Mouse (Mus musculus): Measurements from ENCODE around the gene Galnt2. TPM values are rescaled to one million over a fixed set of nuclear protein-coding genes. Genes with fewer than 3 reads are reported as not detected.

The Galnt2 gene
- polyA plus RNA-seq, 1 experiment from 2014 or later, result 63.7 TPM

- H3K4me1 ChIP-seq (replicated peaks), result no peaks in the 10 kb centered on the region
- 20% methylated on average over 8 of the region's 8 CpGs for WGBS
- H3K4me2 ChIP-seq, result no peak overlapping the region
- ATAC-seq (ENCODE audit: low FRiP score, low read depth), result no peak
- no peaks in the 10 kb centered on the region for H3K27me3 ChIP-seq
- no peak overlapping the region for H3K27ac ChIP-seq (replicated peaks)
- no peak overlapping the region for H3K4me3 ChIP-seq
- no peak overlapping the region for H3K9ac ChIP-seq
- no peaks in the 10 kb centered on the region for H3K9me3 ChIP-seq
- 0 out of 2 replicates have a peak, but pooled peaks cover 5% of the 10 kb centered on the region for H3K36me3 ChIP-seq
Observed at GRCm38 (mm10) chr8:124368213-124368612, 137.0 kb downstream of the Galnt2 start.

DNA sequence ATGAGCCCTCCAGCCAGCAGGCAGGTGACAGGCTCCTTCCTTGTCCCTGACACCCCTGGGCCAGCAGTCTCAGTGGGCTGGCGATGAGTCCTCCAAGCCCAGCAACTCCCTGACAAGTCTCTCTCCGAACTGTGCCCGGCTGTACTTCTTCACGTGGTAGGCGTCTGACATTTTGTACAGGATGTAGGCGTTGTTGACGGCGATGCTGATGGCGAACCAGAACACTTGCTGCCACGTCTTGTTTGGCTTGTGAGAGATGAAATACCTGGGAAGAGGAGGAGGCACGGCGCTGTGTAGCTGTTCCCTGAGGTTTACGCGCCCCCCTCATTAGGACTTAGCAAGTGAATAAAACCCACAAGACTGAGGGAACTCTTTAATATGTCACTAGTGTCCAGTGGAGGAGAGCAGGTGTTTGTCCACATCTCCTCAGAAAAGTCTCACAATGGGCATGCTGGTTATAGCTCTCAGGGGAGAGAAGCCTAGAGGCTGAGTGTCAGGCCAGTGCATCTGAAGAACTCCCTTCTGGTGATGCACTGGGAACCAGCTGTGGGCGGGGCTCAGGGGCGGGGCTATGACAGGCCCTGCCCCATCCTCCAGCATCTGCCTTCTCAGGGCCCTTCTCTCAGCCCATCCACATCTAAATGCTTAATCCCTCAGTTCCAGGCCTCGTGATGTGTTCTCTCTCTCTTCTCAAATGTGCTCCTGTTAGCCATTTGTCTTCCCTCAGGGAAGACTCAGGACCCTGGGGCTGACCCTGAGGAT, 139.4 kb downstream of the Galnt2 start:
- Histone ChIP-seq H3K9ac (no peak overlapping the region), H3K4me3 (no peak overlapping the region), H3K4me2 (no peak overlapping the region), H3K27ac (replicated peaks) (no peak overlapping the region), H3K4me1 (replicated peaks) (no peaks in the 10 kb centered on the region), H3K36me3 (0 out of 2 replicates have a peak, but pooled peaks cover 5% of the 10 kb centered on the region), H3K9me3 (no peaks in the 10 kb centered on the region), H3K27me3 (no peaks in the 10 kb centered on the region)
- 80% methylated on average over 17 of the region's 17 CpGs for WGBS
- ATAC-seq (ENCODE audit: low FRiP score, low read depth), result no peak

- H3K4me3 ChIP-seq, result no peak overlapping the region
- no peaks in the 10 kb centered on the region; the same call in 1 of the 2 replicates for H3K4me1 ChIP-seq (replicated peaks)
- no peak overlapping the region for H3K9ac ChIP-seq
- no peaks in the 10 kb centered on the region for H3K27me3 ChIP-seq
- ATAC-seq (ENCODE audit: low FRiP score, low read depth), result no peak
- 95% methylated on average over 23 of the region's 23 CpGs for WGBS
- no peak overlapping the region for H3K27ac ChIP-seq (replicated peaks)
- no peaks in the 10 kb centered on the region for H3K9me3 ChIP-seq
- no peak overlapping the region for H3K4me2 ChIP-seq
- 0 out of 2 replicates have a peak, but pooled peaks cover 5% of the 10 kb centered on the region for H3K36me3 ChIP-seq
Observed at GRCm38 (mm10) chr8:124371410-124372123, 140.4 kb downstream of the Galnt2 start.

GRCm38 (mm10) chr8:124373753-124374152, 142.6 kb downstream of the Galnt2 start:
- no peak for ATAC-seq (ENCODE audit: low FRiP score, low read depth)
- Histone ChIP-seq H3K4me2 (no peak overlapping the region), H3K36me3 (peaks cover 16% of the 10 kb centered on the region; the same call in 1 of the 2 replicates), H3K4me3 (no peak overlapping the region), H3K9me3 (no peaks in the 10 kb centered on the region), H3K27me3 (no peaks in the 10 kb centered on the region), H3K9ac (no peak overlapping the region), H3K4me1 (replicated peaks) (no peaks in the 10 kb centered on the region; the same call in 1 of the 2 replicates), H3K27ac (replicated peaks) (no peak overlapping the region)
- WGBS, result 86% methylated on average over 5 of the region's 5 CpGs

DNA sequence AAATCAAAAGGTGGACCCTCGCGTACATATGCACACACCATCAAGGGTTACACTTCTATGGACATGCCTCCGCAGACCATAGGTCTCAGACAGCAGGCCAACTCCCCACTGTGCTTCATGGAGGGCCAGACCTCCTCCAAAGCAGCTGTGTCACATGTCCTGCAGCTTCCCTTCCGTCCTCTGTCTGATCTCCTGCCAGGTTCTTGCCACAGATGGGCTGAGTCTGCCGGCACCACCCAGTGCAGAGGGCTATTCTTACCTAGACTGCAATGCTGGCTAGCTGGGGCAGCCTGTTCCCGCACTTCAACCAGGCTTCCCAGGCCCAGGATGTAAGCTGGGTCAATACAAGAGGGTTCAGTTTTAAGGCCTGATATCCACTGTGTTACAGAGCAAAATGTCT, 144.0 kb downstream of the Galnt2 start:
- peaks cover 15% of the 10 kb centered on the region; the same call in 1 of the 2 replicates for H3K36me3 ChIP-seq
- H3K27ac ChIP-seq (replicated peaks), result no peak overlapping the region
- no peak overlapping the region for H3K9ac ChIP-seq
- no peak; the same call in 1 of the 2 replicates for ATAC-seq (ENCODE audit: low FRiP score, low read depth)
- WGBS, result 80% methylated on average over 6 of the region's 6 CpGs
- no peaks in the 10 kb centered on the region; the same call in 1 of the 2 replicates for H3K4me1 ChIP-seq (replicated peaks)
- no peak overlapping the region for H3K4me3 ChIP-seq
- H3K9me3 ChIP-seq, result no peaks in the 10 kb centered on the region
- no peak overlapping the region for H3K4me2 ChIP-seq
- no peaks in the 10 kb centered on the region for H3K27me3 ChIP-seq

DNA sequence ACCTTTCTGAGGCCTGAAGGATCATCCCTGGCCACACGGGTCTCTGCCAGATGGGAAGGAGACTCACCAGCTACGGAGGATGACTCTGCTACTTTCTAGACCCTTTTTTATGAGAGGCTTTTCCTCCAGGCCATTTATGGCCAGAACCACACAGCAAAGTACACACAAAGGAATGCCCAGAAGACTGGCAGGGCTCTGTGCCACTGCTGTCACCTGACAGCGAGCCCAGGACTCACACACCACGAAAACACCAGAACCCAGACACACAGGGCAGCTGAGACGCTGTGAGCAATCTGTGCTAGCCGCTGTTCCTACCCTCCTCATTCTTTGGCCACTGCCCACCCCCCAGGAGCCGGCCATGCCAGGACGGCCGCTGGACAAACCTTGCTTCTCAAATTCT, 144.5 kb downstream of the Galnt2 start:
- no peak overlapping the region for H3K9ac ChIP-seq
- H3K4me2 ChIP-seq, result no peak overlapping the region
- no peaks in the 10 kb centered on the region; the same call in 1 of the 2 replicates for H3K4me1 ChIP-seq (replicated peaks)
- H3K4me3 ChIP-seq, result no peak overlapping the region
- H3K27ac ChIP-seq (replicated peaks), result no peak overlapping the region
- H3K36me3 ChIP-seq, result peaks cover 16% of the 10 kb centered on the region; the same call in 1 of the 2 replicates
- no peaks in the 10 kb centered on the region for H3K27me3 ChIP-seq
- no peak for ATAC-seq (ENCODE audit: low FRiP score, low read depth)
- no peaks in the 10 kb centered on the region for H3K9me3 ChIP-seq
- 89% methylated on average over 9 of the region's 9 CpGs for WGBS

DNA sequence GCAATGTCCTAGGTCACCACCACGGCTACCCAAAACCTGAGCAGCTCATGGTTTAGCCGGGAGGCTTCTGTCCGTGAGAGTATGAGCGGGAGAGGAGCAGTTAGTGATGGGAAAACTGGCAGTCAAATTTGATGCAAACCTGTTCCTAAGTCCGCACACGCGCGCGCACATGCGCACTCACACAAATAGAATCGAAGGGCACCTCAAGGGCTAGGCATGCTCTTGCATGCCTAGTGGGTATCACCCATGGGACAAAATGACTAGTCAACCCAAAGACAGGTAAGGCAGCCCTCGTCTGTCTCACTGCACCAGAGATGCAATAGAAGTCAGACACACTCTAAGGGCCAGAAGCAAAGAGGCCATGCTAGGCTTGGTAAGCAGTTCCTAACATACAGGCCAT, 145.2 kb downstream of the Galnt2 start:
- Histone ChIP-seq H3K4me3 (no peak overlapping the region), H3K36me3 (peaks cover 16% of the 10 kb centered on the region; the same call in 1 of the 2 replicates), H3K4me1 (replicated peaks) (no peaks in the 10 kb centered on the region; the same call in 1 of the 2 replicates), H3K4me2 (no peak overlapping the region), H3K9me3 (no peaks in the 10 kb centered on the region), H3K27me3 (no peaks in the 10 kb centered on the region), H3K9ac (no peak overlapping the region), H3K27ac (replicated peaks) (no peak overlapping the region)
- no peak for ATAC-seq (ENCODE audit: low FRiP score, low read depth)
- 96% methylated on average over 12 of the region's 12 CpGs for WGBS

- no peak for ATAC-seq (ENCODE audit: low FRiP score, low read depth)
- H3K9me3 ChIP-seq, result no peaks in the 10 kb centered on the region
- H3K27ac ChIP-seq (replicated peaks), result no peak overlapping the region
- peaks cover 9% of the 10 kb centered on the region for H3K4me1 ChIP-seq (replicated peaks)
- H3K4me3 ChIP-seq, result no peak overlapping the region
- no peak overlapping the region for H3K9ac ChIP-seq
- no peak overlapping the region for H3K4me2 ChIP-seq
- 69% methylated on average over 6 of the region's 6 CpGs for WGBS
- no peaks in the 10 kb centered on the region for H3K27me3 ChIP-seq
- H3K36me3 ChIP-seq, result peaks cover 16% of the 10 kb centered on the region
Observed at GRCm38 (mm10) chr8:124379289-124379688, 148.1 kb downstream of the Galnt2 start.

GRCm38 (mm10) chr8:124382235-124382634, 151.0 kb downstream of the Galnt2 start:
- Histone ChIP-seq H3K4me2 (no peak overlapping the region), H3K9ac (no peak overlapping the region), H3K36me3 (peaks cover 11% of the 10 kb centered on the region), H3K4me3 (no peak overlapping the region), H3K27me3 (no peaks in the 10 kb centered on the region), H3K9me3 (no peaks in the 10 kb centered on the region), H3K27ac (replicated peaks) (peak overlapping the region; percentile 42), H3K4me1 (replicated peaks) (peaks cover 9% of the 10 kb centered on the region)
- 33% methylated on average over 10 of the region's 10 CpGs for WGBS
- peak; percentile 42 for ATAC-seq (ENCODE audit: low FRiP score, low read depth)

- 94% methylated on average over 19 of the region's 19 CpGs for WGBS
- Histone ChIP-seq H3K9ac (no peak overlapping the region), H3K4me1 (replicated peaks) (peaks cover 9% of the 10 kb centered on the region), H3K27ac (replicated peaks) (no peak overlapping the region), H3K4me3 (no peak overlapping the region), H3K36me3 (peaks cover 4% of the 10 kb centered on the region; the same call in 1 of the 2 replicates), H3K27me3 (no peaks in the 10 kb centered on the region), H3K9me3 (no peaks in the 10 kb centered on the region), H3K4me2 (no peak overlapping the region)
- ATAC-seq (ENCODE audit: low FRiP score, low read depth), result no peak
Observed at GRCm38 (mm10) chr8:124384336-124384735, 153.1 kb downstream of the Galnt2 start.

- no peaks in the 10 kb centered on the region for H3K27me3 ChIP-seq
- no peak overlapping the region for H3K4me2 ChIP-seq
- no peaks in the 10 kb centered on the region; the same call in 1 of the 2 replicates for H3K36me3 ChIP-seq
- WGBS, result 63% methylated on average over 23 of the region's 23 CpGs
- peaks cover 9% of the 10 kb centered on the region for H3K4me1 ChIP-seq (replicated peaks)
- H3K9me3 ChIP-seq, result no peaks in the 10 kb centered on the region
- no peak overlapping the region for H3K4me3 ChIP-seq
- ATAC-seq (ENCODE audit: low FRiP score, low read depth), result 0 out of 2 replicates have a peak, but pooled peaks have one; percentile 35
- H3K27ac ChIP-seq (replicated peaks), result no peak overlapping the region
- H3K9ac ChIP-seq, result no peak overlapping the region
Observed at GRCm38 (mm10) chr8:124386225-124386899, 155.2 kb downstream of the Galnt2 start.
